Mouse (Mus musculus) lung, adult 18-20 months (tissue): ENCODE measurements around the gene Cacna1d.

Source experiments
- DNase-seq, 2 experiments: peaks; one replicate each; pipeline ENCODE4 v3.0.0; 2022; ENCODE audit warnings: mixed read lengths in 2 of 2

Gene Cacna1d

GRCm38 (mm10) chr14:30363487-30364167 lies 127.6 kb downstream of the Cacna1d start:
- no peak for DNase-seq

GRCm38 (mm10) chr14:30362370-30362769 lies 128.9 kb downstream of the Cacna1d start:
- no peak for DNase-seq

- peak in 1 of 2 experiments; percentile 29 for DNase-seq
Observed at GRCm38 (mm10) chr14:30360478-30360877, 130.8 kb downstream of the Cacna1d start.

- no peak for DNase-seq
Observed at GRCm38 (mm10) chr14:30360004-30360403, 131.3 kb downstream of the Cacna1d start.

GRCm38 (mm10) chr14:30358028-30358427 lies 133.2 kb downstream of the Cacna1d start:
- DNase-seq, result no peak

- no peak for DNase-seq
Observed at GRCm38 (mm10) chr14:30356456-30356855, 134.8 kb downstream of the Cacna1d start.

- DNase-seq, result no peak
Observed at GRCm38 (mm10) chr14:30354761-30355160, 136.5 kb downstream of the Cacna1d start.

- no peak for DNase-seq
Observed at GRCm38 (mm10) chr14:30354127-30354463, 137.2 kb downstream of the Cacna1d start.

GRCm38 (mm10) chr14:30353291-30354126 lies 137.7 kb downstream of the Cacna1d start:
- DNase-seq, result no peak

GRCm38 (mm10) chr14:30352951-30353270 lies 138.3 kb downstream of the Cacna1d start:
- DNase-seq, result no peak

GRCm38 (mm10) chr14:30352061-30352950 lies 138.9 kb downstream of the Cacna1d start:
- no peak for DNase-seq

GRCm38 (mm10) chr14:30350285-30350684 lies 141.0 kb downstream of the Cacna1d start:
- DNase-seq, result no peak

GRCm38 (mm10) chr14:30344948-30345865 lies 146.0 kb downstream of the Cacna1d start:
- DNase-seq, result no peak

- no peak for DNase-seq
Observed at GRCm38 (mm10) chr14:30343740-30344139, 147.5 kb downstream of the Cacna1d start.

- peak in 1 of 2 experiments; percentile 41 for DNase-seq
Observed at GRCm38 (mm10) chr14:30341825-30342590, 149.2 kb downstream of the Cacna1d start.

GRCm38 (mm10) chr14:30340140-30340539 lies 151.1 kb downstream of the Cacna1d start:
- no peak for DNase-seq

- no peak for DNase-seq
Observed at GRCm38 (mm10) chr14:30331856-30332255, 159.4 kb downstream of the Cacna1d start.

- no peak for DNase-seq
Observed at GRCm38 (mm10) chr14:30330416-30331181, 160.7 kb downstream of the Cacna1d start.

GRCm38 (mm10) chr14:30329109-30329508 lies 162.1 kb downstream of the Cacna1d start:
- DNase-seq, result no peak

- DNase-seq, result no peak
Observed at GRCm38 (mm10) chr14:30327452-30327851, 163.8 kb downstream of the Cacna1d start.

- DNase-seq, result no peak
Observed at GRCm38 (mm10) chr14:30327051-30327450, 164.2 kb downstream of the Cacna1d start.
